Mouse (Mus musculus): ENCODE data around the gene Gpatch2.

DNA sequence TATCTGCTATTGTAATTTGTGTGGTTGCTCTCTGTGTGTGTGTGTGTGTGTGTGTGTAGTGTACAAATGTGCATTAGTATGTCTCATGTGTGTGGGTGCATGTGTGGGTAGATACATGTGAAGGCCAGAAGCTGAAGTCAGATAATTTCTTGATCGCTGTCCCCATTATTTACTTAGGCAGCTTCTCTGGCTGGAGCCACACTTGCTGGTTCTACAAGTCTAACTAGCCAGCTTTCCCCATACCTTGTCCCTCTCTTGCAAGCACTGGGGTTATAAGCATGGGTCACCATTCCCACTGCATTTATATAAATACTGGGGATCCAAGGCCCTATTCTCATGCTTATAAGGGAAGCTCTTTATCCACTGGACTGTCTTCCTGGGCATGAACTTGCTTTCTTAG is 39.3 kb upstream of the Gpatch2 start:
- no peak for TF ChIP-seq POLR2A (IDR thresholded peaks at IDR 0.05; ENCODE audit: borderline replicate concordance, low read depth, low read length)
- no peak for TF ChIP-seq CTCF (IDR thresholded peaks at IDR 0.05; ENCODE audit: low read depth, low read length)
